Mouse (Mus musculus): ENCODE results near the gene Olfr1306.

Olfr1306 gene

DNA sequence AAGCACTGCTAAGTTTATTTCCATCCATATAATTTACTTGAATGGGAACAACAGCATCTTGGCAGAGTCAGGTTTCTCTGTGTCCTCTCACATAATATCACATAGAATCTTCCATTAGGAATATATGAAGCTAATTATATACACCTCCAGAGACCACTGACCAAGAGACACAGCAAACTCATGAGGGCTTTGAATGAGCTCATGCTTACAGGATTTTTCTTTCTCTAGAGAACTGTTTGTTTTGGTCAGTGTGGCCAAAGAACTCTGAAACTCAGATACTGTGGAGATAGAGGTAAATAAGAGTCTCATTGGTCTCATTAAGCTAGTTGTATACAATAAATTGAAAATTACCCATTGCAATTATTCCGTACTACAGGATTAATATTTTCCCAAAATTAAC is at the start of gene Olfr1306:
Olfr1306 (minus strand) TSS at position 101 of the 400 bp plus-strand sequence.
- no peak for DNase-seq (ENCODE audit: low read depth)

DNA sequence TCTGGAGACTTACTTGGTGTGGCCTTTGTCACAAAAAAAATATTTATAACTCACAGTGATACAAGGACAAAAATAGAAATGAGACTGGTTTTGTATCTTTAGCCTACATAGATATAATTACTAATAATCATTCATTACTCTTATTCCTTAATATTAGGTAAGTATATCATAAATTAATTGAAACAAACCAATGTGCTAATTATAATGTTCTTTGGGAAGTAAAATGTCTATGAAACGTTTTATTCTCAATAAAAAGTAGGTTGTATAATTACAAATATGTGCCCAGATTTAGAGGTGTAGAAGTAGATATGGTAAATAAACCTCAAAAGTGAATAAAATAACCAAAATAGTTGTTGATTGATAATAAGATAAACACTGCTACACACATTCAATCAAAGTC is 48.8 kb upstream of the Olfr1306 start, which contains the start of gene Olfr1308:
Olfr1308 (minus strand) TSS at position 101 of the 400 bp plus-strand sequence.
- DNase-seq (ENCODE audit: low read depth) = no peak

DNA sequence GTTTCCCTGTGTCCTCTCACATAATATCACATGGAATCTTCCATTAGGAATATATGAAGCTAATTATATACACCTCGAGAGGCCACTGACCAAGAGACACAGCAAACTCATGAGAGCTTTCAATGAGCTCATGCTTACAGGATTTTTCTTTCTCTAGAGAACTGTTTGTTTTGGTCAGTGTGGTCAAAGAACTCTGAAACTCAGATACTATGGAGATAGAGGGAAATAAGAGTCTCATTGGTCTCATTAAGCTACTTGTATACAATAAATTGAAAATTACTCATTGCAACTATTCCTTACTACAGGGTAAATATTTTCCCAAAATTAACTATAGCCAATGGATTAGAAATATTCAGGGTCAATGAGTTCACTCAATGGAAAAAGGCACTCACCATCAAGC is 33.3 kb upstream of the Olfr1306 start, which contains the start of gene Olfr1307:
Olfr1307 (minus strand) TSS at position 101 of the 400 bp plus-strand sequence.
- DNase-seq (ENCODE audit: low read depth) = no peak

DNA sequence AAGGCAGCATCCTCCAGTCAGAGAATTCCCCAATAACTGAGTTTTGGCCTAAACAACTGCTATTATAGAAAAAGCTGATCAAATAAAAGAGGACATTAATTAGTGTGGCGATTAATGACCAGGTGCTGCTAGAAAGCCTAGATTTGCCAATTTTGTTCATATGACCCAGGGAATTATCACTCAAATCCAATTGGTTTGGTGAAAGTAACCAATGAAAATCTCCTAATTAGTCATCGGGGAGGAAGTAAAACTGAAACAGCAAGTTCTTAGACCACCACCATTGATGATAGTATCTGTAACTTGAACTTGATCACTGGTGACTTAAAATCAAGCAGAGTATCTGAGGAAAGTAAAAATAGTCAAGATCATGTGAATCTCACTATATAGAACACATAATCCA is 39.0 kb downstream of the Olfr1306 start, which contains the start of gene Olfr1305:
Olfr1305 (minus strand) TSS at position 101 of the 400 bp plus-strand sequence.
- DNase-seq (ENCODE audit: low read depth) = no peak

All from NIH3T3 (cell line).